Mouse (Mus musculus): Measurements from ENCODE around the gene Zfp143. TPM values are rescaled to one million over a fixed set of nuclear protein-coding genes. Genes with fewer than 3 reads are reported as not detected.
"Not testable (repeated sequence)": the region's sequence is repeated elsewhere in the genome, so short reads cannot be mapped to it uniquely, and the experiment has no call there.

Gene Zfp143
- total RNA-seq (2021): 10 to 100 TPM in 1 of 2 experiments, 1 to 10 TPM in 1; 6.8 to 10.1 TPM
- long read RNA-seq, experiment 1, partial matches to known transcripts: 0 of 7 reads
- long read RNA-seq, experiment 1, other reads (novel, unspliced or antisense): 1 of 7 reads
- long read RNA-seq, experiment 2, transcript Zfp143-201 (16 exons, 3,003 nt): major isoform, 5 of 9 reads
- long read RNA-seq, experiment 2, partial matches to known transcripts: 0 of 9 reads
- long read RNA-seq, experiment 2, other reads (novel, unspliced or antisense): 2 of 9 reads

DNA sequence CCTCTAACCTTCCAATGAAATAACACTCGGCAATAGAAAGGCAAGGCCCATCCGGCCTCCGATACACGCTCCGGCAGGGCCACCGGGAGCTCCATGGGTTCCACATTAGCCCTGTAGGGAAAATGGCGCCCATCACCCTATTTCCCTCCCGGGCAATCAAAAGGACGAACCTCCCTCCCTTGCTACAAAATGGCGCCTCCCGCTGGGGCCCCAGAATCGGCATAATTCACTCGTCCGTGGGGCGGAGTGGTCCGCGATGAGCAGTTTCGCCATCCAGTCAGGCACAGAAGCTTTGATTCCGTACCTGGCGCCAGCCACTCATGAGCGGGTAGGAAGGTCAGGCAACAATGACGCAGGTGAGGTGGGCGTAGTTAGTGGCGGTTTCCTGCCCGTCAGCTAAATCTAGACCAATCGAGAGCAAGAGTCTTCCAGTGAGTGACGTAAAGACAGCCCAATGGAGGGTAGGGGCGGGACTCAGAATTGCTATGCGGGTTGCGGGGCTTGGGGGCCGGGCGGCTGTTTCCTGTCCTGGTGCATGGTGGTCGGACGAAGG lies at the start of gene Zfp143:
TSS of gene Zfp143 (plus strand) at position 19 of the 553 bp plus-strand sequence.
- DNase-seq (ENCODE audit: low spot score in 2 of 2): peak; percentile 99 to 100

GRCm38 (mm10) chr7:110011417-110011816 lies 49.6 kb upstream of the Zfp143 start:
- DNase-seq (ENCODE audit: low spot score in 2 of 2): no peak

DNA sequence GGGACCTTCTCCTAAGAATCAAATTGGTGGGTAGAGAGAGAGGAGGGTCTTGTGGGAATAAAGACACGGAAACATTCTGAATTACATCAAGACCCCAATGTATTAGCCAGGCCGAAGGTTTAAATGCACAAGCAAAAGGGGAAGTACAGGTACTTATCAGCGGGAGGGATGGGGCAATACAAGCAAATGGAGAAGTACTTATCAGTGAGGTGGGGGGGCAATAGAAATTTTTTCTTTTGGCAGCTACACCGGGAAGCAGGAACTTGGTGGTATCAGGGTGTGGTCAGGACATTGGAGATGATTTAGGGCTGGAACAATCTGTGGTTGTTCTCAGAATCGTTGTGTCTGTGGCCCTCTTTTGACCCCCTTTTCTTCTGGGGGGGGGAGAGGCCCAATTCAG lies 46.7 kb upstream of the Zfp143 start:
- DNase-seq (ENCODE audit: low spot score in 2 of 2): no peak

- peak; percentile 82 to 93 for DNase-seq (ENCODE audit: low spot score in 2 of 2)
Measured at GRCm38 (mm10) chr7:110018117-110018630, 42.8 kb upstream of the Zfp143 start, which contains the start of gene Ipo7. Ipo7 (plus strand) TSS chr7:110018274.

GRCm38 (mm10) chr7:110018631-110019482 lies 42.2 kb upstream of the Zfp143 start:
- peak; percentile 72 to 83 for DNase-seq (ENCODE audit: low spot score in 2 of 2)

GRCm38 (mm10) chr7:110023553-110023952 lies 37.5 kb upstream of the Zfp143 start:
- no peak for DNase-seq (ENCODE audit: low spot score in 2 of 2)

DNA sequence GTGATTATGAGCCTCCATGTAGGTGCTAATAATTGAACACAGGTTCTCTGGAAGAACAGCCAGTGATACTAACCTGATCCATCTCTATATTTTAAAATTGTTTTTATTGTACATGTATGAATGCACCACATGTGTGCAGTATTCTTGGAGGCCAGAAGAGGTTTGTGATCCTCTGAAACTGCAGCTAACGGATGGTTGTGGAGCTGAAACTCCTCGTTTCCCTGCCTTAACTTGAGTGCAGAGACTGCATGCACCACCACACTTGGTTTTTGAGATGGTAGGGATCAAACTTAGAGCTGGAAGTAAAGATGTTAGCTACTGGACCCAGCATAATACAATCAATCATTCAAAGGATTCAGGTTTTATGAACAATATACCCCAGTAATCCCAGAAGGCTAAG lies 34.4 kb upstream of the Zfp143 start:
- no peak for DNase-seq (ENCODE audit: low spot score in 2 of 2)

DNA sequence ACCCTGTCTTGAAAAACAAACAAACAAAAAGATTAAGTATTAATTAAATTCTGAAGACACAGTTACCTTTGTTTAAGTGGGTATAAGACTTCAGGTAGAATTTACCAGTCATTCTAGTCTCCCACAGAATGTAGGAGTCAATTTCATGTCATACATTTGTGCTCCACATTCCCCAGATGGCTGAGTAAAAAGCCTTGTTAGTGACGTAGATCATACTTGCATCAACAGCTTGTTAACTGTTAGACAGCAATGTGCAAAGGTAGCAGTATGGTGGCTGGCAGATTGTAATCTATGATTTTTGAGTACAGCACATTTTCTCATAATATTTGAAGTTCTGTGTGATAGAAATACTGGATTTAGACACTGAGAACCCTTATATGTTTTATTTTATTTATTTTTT lies 32.2 kb upstream of the Zfp143 start:
- no peak for DNase-seq (ENCODE audit: low spot score in 2 of 2)

DNA sequence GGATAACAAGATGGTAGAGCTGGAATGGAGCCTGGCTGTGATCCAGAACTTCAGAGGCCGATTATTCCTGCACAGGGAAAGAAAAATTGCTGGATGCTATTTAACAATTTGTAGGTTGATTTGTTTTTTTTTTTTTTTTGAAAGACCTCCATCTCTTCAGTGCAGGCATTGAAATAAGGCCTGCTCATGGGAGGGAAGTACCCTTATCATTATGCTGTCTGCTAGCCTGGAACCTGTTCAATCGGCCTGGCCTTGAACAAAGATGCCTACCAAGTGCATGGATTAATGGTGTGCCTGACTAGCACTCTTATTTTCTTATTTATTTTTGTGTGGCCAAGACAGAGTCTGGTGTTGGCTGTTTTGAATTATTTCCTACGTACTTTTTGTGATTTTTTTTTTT lies 30.7 kb upstream of the Zfp143 start:
- no peak for DNase-seq (ENCODE audit: low spot score in 2 of 2)

DNA sequence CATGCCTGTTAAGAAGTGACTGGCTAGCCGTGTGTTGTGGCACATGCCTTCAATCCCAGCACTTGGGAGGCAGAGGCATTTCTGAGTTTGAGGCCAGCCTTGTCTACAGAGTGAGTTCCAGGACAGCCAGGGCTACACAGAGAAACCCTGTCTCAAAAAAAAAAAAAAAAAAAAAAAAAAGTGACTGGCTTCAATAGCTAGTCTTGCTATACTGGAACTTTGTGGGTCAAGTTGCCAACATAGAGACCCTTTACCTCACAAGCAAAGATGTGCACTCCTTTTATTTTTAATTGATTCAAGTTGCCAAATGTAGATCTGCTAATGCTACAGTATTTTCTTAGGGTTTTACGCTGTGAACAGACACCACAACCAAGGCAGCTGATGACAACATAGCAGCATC lies 3.3 kb upstream of the Zfp143 start:
- DNase-seq (ENCODE audit: low spot score in 2 of 2): not testable (repeated sequence)

DNA sequence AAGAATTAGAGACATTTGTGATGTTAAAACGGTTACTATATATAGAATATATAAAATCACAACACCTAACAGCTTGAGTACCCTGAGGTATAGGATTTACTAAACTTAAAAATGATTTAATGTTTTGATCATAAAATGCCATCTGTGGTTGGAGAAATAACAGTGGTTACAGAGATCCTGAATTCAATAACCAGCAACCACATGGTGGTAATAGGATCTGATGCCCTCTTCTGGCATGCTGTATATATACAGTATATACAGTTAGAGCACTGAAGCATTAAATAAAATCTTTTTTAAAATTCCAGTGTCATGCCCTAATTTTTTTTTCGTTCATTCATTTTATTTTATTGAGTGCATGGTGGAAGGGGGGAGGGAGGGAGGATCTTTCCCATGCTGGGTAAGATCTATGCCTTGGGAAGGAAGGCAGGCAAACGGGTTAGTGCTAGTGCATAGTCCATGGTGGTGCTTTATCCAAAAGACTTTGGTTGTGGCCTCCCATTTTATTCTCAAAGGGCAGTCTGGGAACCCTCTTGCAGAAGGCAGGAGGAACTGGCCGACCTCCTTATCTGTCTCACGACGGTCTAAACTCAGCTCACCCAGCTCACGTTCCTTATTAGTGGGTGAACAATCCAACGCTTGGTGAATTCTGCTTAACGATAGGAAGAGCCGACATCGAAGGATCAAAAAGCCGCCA lies 1.8 kb upstream of the Zfp143 start:
- peak in 1 of 2 experiments; percentile 12 for DNase-seq (ENCODE audit: low spot score in 2 of 2)

- no peak for DNase-seq (ENCODE audit: low spot score in 2 of 2)
Measured at GRCm38 (mm10) chr7:110060106-110060668, 830 bp upstream of the Zfp143 start.

- no peak for DNase-seq (ENCODE audit: low spot score in 2 of 2)
Measured at GRCm38 (mm10) chr7:110060669-110061198, 283 bp upstream of the Zfp143 start.

DNA sequence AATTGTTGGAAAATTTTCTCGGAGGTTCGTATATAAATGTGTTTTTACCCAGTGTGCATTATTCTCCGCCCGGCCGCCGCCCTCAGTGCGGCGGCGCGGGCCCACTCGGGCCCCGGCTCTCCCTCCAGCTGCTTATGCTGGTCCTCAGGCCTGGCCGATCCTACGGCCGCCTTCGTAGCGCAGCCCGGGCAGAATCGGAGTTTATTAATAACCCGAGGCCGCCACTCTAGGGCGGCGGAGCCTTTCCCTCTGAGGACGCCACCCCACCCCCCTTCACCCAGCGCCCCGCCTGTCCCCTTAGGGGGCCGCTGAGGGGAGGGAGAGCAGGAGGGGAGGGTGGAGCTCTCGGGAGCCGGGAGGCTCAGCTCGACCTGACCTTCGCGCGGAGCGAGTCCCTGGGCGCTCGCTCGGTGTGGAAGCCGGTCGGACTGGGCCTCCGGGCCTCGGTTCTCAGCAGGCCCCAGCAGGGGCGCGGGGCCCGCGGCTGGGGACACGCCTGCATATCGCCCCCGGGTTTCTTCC lies 796 bp downstream of the Zfp143 start:
- DNase-seq (ENCODE audit: low spot score in 2 of 2): peak; percentile 80 to 89

DNA sequence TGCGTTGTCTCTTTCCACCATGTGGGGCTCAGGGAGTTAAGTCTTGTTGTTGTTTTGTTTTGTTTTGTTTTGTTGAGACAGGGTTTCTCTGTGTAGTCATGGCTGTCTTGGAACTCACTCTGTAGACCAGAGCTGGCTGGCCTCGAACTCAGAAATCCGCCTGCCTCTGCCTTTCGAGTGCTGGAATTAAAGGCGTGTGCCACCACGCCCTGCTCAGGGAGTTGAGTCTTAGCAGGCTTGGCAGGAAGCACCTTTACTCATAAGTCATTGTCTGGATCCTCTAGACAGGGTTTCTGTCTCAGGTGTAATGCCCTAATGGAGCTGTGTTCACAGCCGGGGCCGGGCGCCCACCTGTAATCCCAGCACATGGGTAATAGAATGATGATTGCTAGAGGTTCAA lies 2.7 kb downstream of the Zfp143 start:
- DNase-seq (ENCODE audit: low spot score in 2 of 2): no peak

- no peak for DNase-seq (ENCODE audit: low spot score in 2 of 2)
Measured at GRCm38 (mm10) chr7:110069070-110069469, 8.1 kb downstream of the Zfp143 start.

GRCm38 (mm10) chr7:110078168-110078567 lies 17.2 kb downstream of the Zfp143 start:
- no peak for DNase-seq (ENCODE audit: low spot score in 2 of 2)

DNA sequence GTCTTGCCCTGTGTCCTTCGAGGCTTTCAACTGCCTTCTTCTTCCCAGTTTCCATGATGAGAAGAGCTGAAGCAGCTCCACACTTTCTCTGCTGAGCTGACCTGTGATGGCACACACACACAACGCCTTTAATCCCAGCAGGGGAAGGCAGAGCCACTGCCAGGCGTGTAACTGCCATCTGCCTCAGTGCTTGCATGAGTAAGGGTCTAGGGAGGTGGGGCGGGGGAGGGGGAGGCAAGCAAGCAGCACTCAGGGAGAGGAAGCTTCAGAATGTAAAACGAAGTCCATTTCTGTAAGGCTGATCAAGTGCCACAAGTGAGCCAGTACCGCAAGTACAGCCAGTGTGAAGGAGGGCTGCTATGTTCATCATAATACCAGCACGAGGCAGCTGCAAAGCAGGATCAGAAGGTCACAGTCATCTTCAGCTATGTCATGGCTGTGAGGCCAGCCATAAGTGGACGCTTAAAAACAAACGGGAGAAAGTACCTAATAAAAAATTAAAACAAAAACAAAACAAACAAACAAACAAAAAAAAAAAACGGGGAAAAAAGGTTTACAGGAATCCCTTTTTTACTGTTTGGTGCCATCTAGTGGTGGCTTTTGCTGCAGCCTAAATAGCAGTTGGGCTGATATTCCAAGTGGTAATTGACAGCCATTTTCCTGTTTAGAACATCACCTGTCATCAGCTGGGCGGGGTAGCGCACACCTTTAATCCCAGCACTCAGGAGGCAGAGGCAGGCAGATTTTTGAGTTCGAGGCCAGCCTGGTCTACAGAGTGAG lies 22.6 kb downstream of the Zfp143 start:
- peak in 1 of 2 experiments; percentile 58 for DNase-seq (ENCODE audit: low spot score in 2 of 2)

GRCm38 (mm10) chr7:110085217-110085616 lies 24.2 kb downstream of the Zfp143 start:
- no peak for DNase-seq (ENCODE audit: low spot score in 2 of 2)

DNA sequence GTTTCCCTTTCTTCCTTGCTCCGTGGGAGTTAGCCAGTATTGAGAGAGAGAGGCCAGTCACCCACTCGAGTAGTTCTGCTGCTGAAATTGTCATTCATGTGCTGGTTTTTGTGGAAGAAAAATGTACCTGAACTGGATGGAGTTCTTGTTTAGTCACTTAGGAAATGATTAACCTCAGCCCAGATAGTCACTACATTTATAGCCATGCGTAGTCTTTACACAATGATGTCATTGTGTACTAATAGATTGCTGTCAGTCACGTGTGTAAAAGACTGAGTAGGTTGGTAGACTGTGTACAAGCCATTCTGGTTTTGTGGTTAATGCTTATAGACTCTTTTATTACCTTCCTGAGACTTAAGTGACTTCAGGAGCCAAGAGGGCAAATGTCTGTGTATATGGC lies 26.9 kb downstream of the Zfp143 start:
- DNase-seq (ENCODE audit: low spot score in 2 of 2): no peak

All from gastrocnemius, postnatal 4 days (tissue).